Mouse (Mus musculus) ES-Bruce4 (cell line): Measurements from ENCODE around the gene Slc35a5. TPM values are rescaled to one million over a fixed set of nuclear protein-coding genes. Genes with fewer than 3 reads are reported as not detected.

ENCODE experiments used
- H3K27ac ChIP-seq: 2 replicates; pipeline ENCODE4 v1.5.1; 2012; ENCODE audit warnings: low read length, inconsistent platforms; ENCODE audit not compliant: insufficient read depth
- H3K27me3 ChIP-seq: 2 replicates; pipeline ENCODE4 v1.6.1; 2012; ENCODE audit warnings: mild to moderate bottlenecking, low read length, inconsistent platforms; ENCODE audit not compliant: control insufficient read depth, poor library complexity, insufficient read depth, severe bottlenecking
- H3K36me3 ChIP-seq: 2 replicates; pipeline ENCODE4 v1.6.1; 2012; ENCODE audit warnings: inconsistent platforms, mild to moderate bottlenecking, low read length, moderate library complexity; ENCODE audit not compliant: control insufficient read depth, poor library complexity, insufficient read depth, severe bottlenecking
- H3K4me1 ChIP-seq: one replicate; pipeline ENCODE4 v1.8.1; 2011; ENCODE audit warnings: low read length; ENCODE audit not compliant: control insufficient read depth, insufficient read depth
- H3K4me3 ChIP-seq: 2 replicates; pipeline ENCODE4 v1.5.1; 2011; ENCODE audit warnings: low read depth, mild to moderate bottlenecking, low read length
- H3K9ac ChIP-seq: 2 replicates; pipeline ENCODE4 v1.6.1; 2012; ENCODE audit warnings: low read depth, mild to moderate bottlenecking, inconsistent platforms; ENCODE audit not compliant: poor library complexity, severe bottlenecking
- H3K9me3 ChIP-seq: replicated peaks from 2 replicates; pipeline ENCODE4 v1.6.1; 2012; ENCODE audit warnings: mild to moderate bottlenecking, low read length, inconsistent platforms; ENCODE audit not compliant: control insufficient read depth, poor library complexity, insufficient read depth, severe bottlenecking
- CTCF ChIP-seq: IDR thresholded peaks from one replicate; pipeline ENCODE4 v1.8.1; 2011; ENCODE audit warnings: low read depth, low read length
- EP300 ChIP-seq: IDR thresholded peaks from 2 replicates; pipeline ENCODE4 v1.6.1; 2011; ENCODE audit warnings: low read depth, low read length; ENCODE audit not compliant: insufficient read depth
- POLR2A ChIP-seq: IDR thresholded peaks from one replicate; pipeline ENCODE4 v1.8.1; 2011; ENCODE audit warnings: low read length; ENCODE audit not compliant: insufficient read depth
- polyA plus RNA-seq: library from polyadenylated mRNA; stranded (reverse); fragments of >200 nt; gene quantifications from 2 replicates; pipeline ENCODE4 v1.2.4, GENCODE M21; 2011; ENCODE audit warnings: low read depth; ENCODE audit not compliant: missing spikeins, insufficient read depth, insufficient read length

Gene Slc35a5
- polyA plus RNA-seq, 1 experiment, result 27.2 TPM

DNA sequence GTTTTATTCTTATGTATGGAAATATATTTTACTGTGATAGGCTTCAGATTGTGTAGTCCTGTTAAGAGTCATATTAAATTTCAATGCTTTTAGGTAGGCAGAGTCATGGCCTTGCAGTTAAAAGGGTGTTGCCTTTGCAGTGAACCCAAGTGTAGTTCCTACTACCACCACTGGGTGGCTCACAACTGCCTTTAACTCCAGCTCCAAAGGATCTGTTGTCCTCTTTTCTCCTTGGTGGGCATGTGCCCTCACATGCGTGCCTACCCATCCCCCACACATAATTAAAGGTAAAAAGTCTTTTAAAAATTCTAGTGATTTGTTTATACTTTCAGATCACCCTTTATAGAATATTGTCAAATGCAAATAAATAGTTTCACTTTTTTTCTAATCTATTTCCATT is 34.1 kb upstream of the Slc35a5 start:
- H3K27ac ChIP-seq, result no peak overlapping the region
- H3K4me3 ChIP-seq, result no peak overlapping the region
- TF ChIP-seq EP300 (no peak), CTCF (peak; percentile 49)

DNA sequence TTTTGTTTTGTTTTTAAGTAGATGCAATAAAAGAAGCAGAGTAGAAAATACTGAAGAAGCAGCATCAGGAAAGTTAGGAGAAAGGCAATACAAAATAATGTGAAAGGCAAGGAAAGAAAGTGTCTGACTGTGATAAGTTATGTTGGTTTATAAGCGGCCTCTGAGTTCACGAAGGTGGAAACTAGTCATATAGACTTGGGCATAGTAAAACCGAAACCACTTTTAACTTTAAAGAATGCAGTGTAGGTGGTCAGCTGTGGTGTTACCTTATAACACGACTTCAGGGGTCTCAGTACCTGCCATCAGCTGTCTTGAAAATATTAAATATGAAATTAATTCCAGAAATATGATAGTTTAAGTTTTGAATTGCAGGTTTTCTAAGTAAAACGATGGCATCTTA is 23.3 kb upstream of the Slc35a5 start:
- Histone ChIP-seq H3K4me1 (no peaks in the 10 kb centered on the region), H3K9ac (no peak overlapping the region), H3K36me3 (no peaks in the 10 kb centered on the region; the same call in 1 of the 2 replicates), H3K9me3 (no peaks in the 10 kb centered on the region), H3K27me3 (no peaks in the 10 kb centered on the region), H3K4me3 (no peak overlapping the region), H3K27ac (no peak overlapping the region)
- TF ChIP-seq CTCF (no peak), EP300 (no peak), POLR2A (no peak)

More for the DNA sequence above, 34.1 kb upstream of the Slc35a5 start:
- Histone ChIP-seq H3K9me3 (no peaks in the 10 kb centered on the region), H3K4me1 (no peaks in the 10 kb centered on the region), H3K9ac (no peak overlapping the region), H3K27me3 (no peaks in the 10 kb centered on the region), H3K36me3 (no peaks in the 10 kb centered on the region)

DNA sequence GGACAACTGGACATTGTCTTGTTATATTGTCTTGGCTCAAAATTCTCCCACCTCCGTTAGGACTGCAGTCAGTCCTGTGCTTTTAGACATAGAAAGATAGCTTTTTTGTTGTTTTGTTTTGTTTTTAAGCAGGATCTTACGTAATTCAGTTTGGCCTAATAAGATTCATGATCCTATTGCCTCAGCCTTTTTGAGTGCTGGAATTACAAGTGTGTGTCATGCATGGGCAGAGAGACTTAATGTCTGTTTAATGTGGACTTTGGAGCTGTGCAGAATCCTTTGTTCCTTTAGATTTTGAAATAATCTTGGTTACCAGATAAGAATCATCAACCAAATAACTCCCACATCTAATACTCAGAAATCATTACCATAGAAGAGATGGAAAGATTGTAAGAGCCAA is 20.0 kb upstream of the Slc35a5 start:
- Histone ChIP-seq H3K27me3 (no peaks in the 10 kb centered on the region), H3K27ac (no peak overlapping the region), H3K4me3 (no peak overlapping the region), H3K4me1 (no peaks in the 10 kb centered on the region), H3K9ac (no peak overlapping the region), H3K9me3 (no peaks in the 10 kb centered on the region), H3K36me3 (no peaks in the 10 kb centered on the region; the same call in 1 of the 2 replicates)
- TF ChIP-seq CTCF (no peak), EP300 (no peak), POLR2A (no peak)

DNA sequence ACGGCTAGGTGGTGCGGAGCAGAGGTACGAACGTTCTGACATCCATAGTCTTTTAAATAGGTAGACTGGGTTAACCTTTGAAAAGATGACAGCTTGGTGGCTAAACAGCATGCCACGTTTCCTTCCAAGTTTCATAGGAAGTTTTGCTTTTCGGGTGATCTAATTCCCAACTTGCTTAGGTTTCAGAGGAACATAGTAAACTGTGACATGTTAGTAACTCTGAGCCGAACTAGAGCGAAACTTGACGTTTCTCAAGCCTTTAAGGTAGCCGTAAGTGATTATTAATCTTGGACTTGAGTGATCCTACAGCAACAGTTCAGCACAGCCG is 847 bp upstream of the Slc35a5 start:
- Histone ChIP-seq H3K4me1 (no peaks in the 10 kb centered on the region), H3K27me3 (no peaks in the 10 kb centered on the region), H3K9ac (peak overlapping the region; percentile 83), H3K36me3 (no peaks in the 10 kb centered on the region), H3K9me3 (no peaks in the 10 kb centered on the region), H3K4me3 (peak overlapping the region; percentile 98), H3K27ac (no peak overlapping the region)
- TF ChIP-seq POLR2A (no peak), CTCF (no peak), EP300 (no peak)

DNA sequence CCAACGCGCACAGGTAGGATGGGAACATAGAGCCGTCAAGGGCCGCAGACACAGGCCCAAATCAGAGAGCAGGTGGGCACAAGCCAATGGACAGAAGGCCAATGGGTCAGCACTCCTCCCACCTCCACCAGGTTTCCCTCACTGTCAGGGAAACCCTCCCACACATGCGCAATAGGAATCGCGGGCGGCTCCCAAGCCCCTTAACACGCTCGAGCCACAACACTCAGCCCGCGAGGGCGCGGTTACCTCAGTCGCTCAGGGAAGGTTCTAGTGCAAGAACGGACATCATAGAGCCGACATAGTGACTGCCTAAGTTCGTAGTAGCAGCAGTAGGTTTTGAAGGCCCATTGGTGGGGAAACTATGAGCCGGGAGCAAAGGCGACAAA is 377 bp downstream of the Slc35a5 start:
- H3K4me1 ChIP-seq, result no peaks in the 10 kb centered on the region
- no peaks in the 10 kb centered on the region for H3K27me3 ChIP-seq
- H3K9me3 ChIP-seq, result no peaks in the 10 kb centered on the region
- H3K27ac ChIP-seq, result peak overlapping the region; percentile 39; the same call in 1 of the 2 replicates
- H3K9ac ChIP-seq, result peak overlapping the region; percentile 59
- H3K4me3 ChIP-seq, result peak overlapping the region; percentile 75
- no peaks in the 10 kb centered on the region for H3K36me3 ChIP-seq
- no peak for TF ChIP-seq EP300
- no peak for TF ChIP-seq POLR2A
- no peak for TF ChIP-seq CTCF

DNA sequence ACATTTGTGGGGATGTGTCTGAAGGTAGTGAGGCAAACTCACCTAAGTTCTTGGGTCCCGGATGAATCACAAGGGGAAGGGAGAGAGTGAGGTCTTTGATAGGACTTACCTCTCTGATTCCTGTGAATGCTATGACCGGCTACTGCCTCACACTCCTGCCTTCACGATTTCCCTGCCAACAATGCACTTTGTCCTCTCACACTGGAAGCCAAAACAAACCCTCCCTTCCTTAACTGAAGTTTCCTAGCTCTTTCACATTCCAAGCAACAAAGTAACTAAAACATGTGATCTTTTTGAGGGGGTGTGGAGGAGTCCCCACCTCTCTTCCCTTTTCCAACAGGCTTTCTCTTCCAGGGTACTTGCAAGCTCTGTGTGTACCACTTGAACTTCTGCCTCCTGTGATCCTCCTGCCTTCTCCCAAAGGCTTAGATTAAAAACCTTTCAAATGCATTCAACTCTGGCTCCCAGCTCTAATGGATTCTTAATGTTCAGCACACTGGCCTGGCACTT is 3.7 kb downstream of the Slc35a5 start:
- no peak for TF ChIP-seq CTCF
- TF ChIP-seq EP300, result no peak
- TF ChIP-seq POLR2A, result no peak
- no peak overlapping the region for H3K4me3 ChIP-seq
- H3K9me3 ChIP-seq, result no peaks in the 10 kb centered on the region
- no peaks in the 10 kb centered on the region for H3K36me3 ChIP-seq
- H3K27ac ChIP-seq, result no peak overlapping the region
- no peaks in the 10 kb centered on the region for H3K4me1 ChIP-seq
- H3K9ac ChIP-seq, result no peak overlapping the region
- no peaks in the 10 kb centered on the region for H3K27me3 ChIP-seq
